In the genomic region with DNA sequence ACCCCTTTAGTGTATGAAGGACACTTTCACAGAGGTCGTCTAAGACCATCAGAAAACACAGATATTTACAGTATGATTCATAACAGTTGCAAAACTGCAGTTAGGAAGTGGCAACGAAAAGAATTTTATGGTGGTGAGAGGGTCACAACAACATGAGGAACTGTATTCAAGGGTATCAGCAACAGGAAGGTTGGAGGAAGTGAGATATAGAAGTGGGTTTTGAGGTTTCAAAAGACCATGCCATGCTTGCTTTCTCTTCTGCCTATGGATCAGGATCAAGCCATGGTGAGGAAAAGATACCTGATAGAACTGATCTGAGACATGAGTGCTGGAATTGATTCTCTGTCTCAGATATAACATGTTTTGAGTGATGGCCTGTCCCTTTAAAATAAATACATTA, we compare ENCODE assay signal across 18 mouse cellular contexts. TPM values are rescaled to one million over a fixed set of nuclear protein-coding genes. Genes with fewer than 3 reads are reported as not detected.
A peak's percentile ranks its signal among the peaks of the same experiment; 100 is the strongest.
DNase-seq lines count a peak whose midpoint lies in the region; ATAC-seq and TF ChIP-seq lines count a peak whose summit lies in the region.
"Had no signal": no experiment of that assay in that cellular context is flagged by ENCODE, and none has a peak within 500 bp of the region (broad histone marks: within the 10 kb centered on the region; RNA-seq: fewer than 3 reads in every experiment).

No protein-coding gene starts in this region.

- DNase-seq in lung, embryonic 14.5 days = peak; percentile 3
- no peak for DNase-seq in lung, adult 18-20 months
- DNase-seq in MEL-GATA-1-ER (ENCODE audit: extremely low read depth, low read depth) = peak; percentile 95
- DNase-seq in splenic B cell, adult 2 months (ENCODE audit: low read depth, low spot score) = peak; percentile 43
- DNase-seq in thymus, postnatal 25 days = no peak
- no peak for DNase-seq in retina, postnatal 1 day
- DNase-seq: thymus, adult 18-20 months had no signal

- H3K27ac ChIP-seq in lung, embryonic 14.5 days (ENCODE audit: low read depth) = no peak overlapping the region
- peak overlapping the region; percentile 79 for H3K27ac ChIP-seq in macrophage
- H3K27ac ChIP-seq: forebrain, embryonic 12.5 days; heart, embryonic 10.5 days; kidney, postnatal 0 days; midbrain, embryonic 12.5 days had no signal

- no peak for TF ChIP-seq CTCF in lung, embryonic 14.5 days (IDR thresholded peaks at IDR 0.05; ENCODE audit: low read depth)

- WGBS in lung, embryonic 14.5 days = 58% methylated on average over 2 of the region's 2 CpGs
- 0% methylated on average over 2 of the region's 2 CpGs for WGBS in macrophage (ENCODE audit: missing documents)

- H3K36me3 ChIP-seq in lung, embryonic 14.5 days (ENCODE audit: insufficient read depth) = no peaks in the 10 kb centered on the region
- H3K36me3 ChIP-seq in macrophage (ENCODE audit: inconsistent target) = no peaks in the 10 kb centered on the region
- H3K36me3 ChIP-seq in splenic B cell, adult 2 months (ENCODE audit: control insufficient read depth, insufficient read depth, low read length, poor library complexity, severe bottlenecking) = no peaks in the 10 kb centered on the region
- H3K36me3 ChIP-seq: forebrain, embryonic 12.5 days; heart, embryonic 10.5 days; midbrain, embryonic 12.5 days had no signal

- ATAC-seq in lung, embryonic 14.5 days (ENCODE audit: insufficient read depth) = no peak
- ATAC-seq: hindbrain, embryonic 16.5 days; intestine, postnatal 0 days had no signal

- peaks cover 15% of the 10 kb centered on the region; the same call in 1 of the 2 replicates for H3K79me2 ChIP-seq in macrophage (ENCODE audit: inconsistent target)

- no peaks in the 10 kb centered on the region for H3K4me1 ChIP-seq in lung, embryonic 14.5 days (ENCODE audit: insufficient read depth)
- H3K4me1 ChIP-seq: forebrain, embryonic 12.5 days; heart, embryonic 10.5 days; midbrain, embryonic 12.5 days had no signal

- no peak overlapping the region for H3K4me3 ChIP-seq in lung, embryonic 14.5 days (ENCODE audit: low read depth, low read length)
- no peak overlapping the region for H3K4me3 ChIP-seq in macrophage (ENCODE audit: inconsistent target)
- H3K4me3 ChIP-seq: forebrain, embryonic 12.5 days; heart, embryonic 10.5 days; midbrain, embryonic 12.5 days had no signal

- no peaks in the 10 kb centered on the region for H3K9me3 ChIP-seq in lung, embryonic 14.5 days (ENCODE audit: low read depth, low read length)
- H3K9me3 ChIP-seq: forebrain, embryonic 12.5 days; heart, embryonic 10.5 days; midbrain, embryonic 12.5 days had no signal

- H3K27me3 ChIP-seq in lung, embryonic 14.5 days (ENCODE audit: insufficient read depth, low read length) = no peaks in the 10 kb centered on the region
- no peaks in the 10 kb centered on the region for H3K27me3 ChIP-seq in splenic B cell, adult 2 months (ENCODE audit: control insufficient read depth, insufficient read depth, low read length, poor library complexity, severe bottlenecking)
- H3K27me3 ChIP-seq: forebrain, embryonic 12.5 days; midbrain, embryonic 12.5 days had no signal

- no peak overlapping the region for H3K4me2 ChIP-seq in lung, embryonic 14.5 days
- H3K4me2 ChIP-seq: forebrain, embryonic 12.5 days; midbrain, embryonic 12.5 days had no signal

- H3K9ac ChIP-seq in lung, embryonic 14.5 days = no peak overlapping the region
- H3K9ac ChIP-seq: forebrain, embryonic 12.5 days; midbrain, embryonic 12.5 days had no signal

RNA-seq across cellular contexts. Expression of a gene that starts 1.7 kb away (rescaled TPM):
- polyA plus RNA-seq in lung, embryonic 14.5 days (2014; fragmentation: Nextera tagmentation; extraction: Ambion mirVana) = not detected in 2 replicates
- total RNA-seq in macrophage (2018; cell fraction: chromatin; rRNA removed) = 10 to 100 TPM in 13 of 26 experiments, 1 to 10 TPM in 12, under 1 TPM in 1; 0.58 to 33.4 (median 10.3) TPM
- 10 to 100 TPM in 21 of 26 experiments, 1 to 10 TPM in 5; 6.1 to 31.3 (median 15.1) TPM for total RNA-seq in macrophage (2018; cell fraction: cytosol; rRNA removed)
- total RNA-seq in macrophage (2018; cell fraction: nucleus; rRNA removed) = 10 to 100 TPM in 22 of 26 experiments, 1 to 10 TPM in 4; 6.4 to 89.4 (median 20.0) TPM
- 21.3 to 30.2 TPM (median 28.7 TPM) in 3 replicates for polyA plus RNA-seq in macrophage (2018)
- polyA plus RNA-seq: forebrain, embryonic 12.5 days; frontal cortex, adult 2 months; heart, embryonic 10.5 days; hindbrain, embryonic 16.5 days; limb, embryonic 11.5 days; midbrain, embryonic 12.5 days; neural tube, embryonic 14.5 days; stomach, embryonic 14.5 days had no signal

RNA-seq across cellular contexts. Expression of a gene that starts 27.9 kb away (rescaled TPM):
- polyA plus RNA-seq in lung, embryonic 14.5 days (2014; fragmentation: Nextera tagmentation; extraction: Ambion mirVana) = 44.2 and 46.0 TPM in 2 replicates
- total RNA-seq in macrophage (2018; cell fraction: chromatin; rRNA removed) = 10 to 100 TPM in 11 of 26 experiments, 1 to 10 TPM in 15; 2.7 to 26.8 (median 9.0) TPM
- 10 to 100 TPM; 45.5 to 92.3 (median 68.9) TPM for total RNA-seq in macrophage (2018; cell fraction: cytosol; rRNA removed)
- 10 to 100 TPM in 24 of 26 experiments, 1 to 10 TPM in 2; 6.3 to 43.1 (median 17.2) TPM for total RNA-seq in macrophage (2018; cell fraction: nucleus; rRNA removed)
- polyA plus RNA-seq in macrophage (2018) = 32.5 to 106 TPM (median 78.4 TPM) in 3 replicates

RNA-seq across cellular contexts. Expression of a gene that starts 33.3 kb away (rescaled TPM):
- 7.3 and 7.9 TPM in 2 replicates for polyA plus RNA-seq in lung, embryonic 14.5 days (2014; fragmentation: Nextera tagmentation; extraction: Ambion mirVana)
- 10 to 100 TPM in 1 of 26 experiments, 1 to 10 TPM in 17, under 1 TPM in 3, not detected in 5; 0.62 to 18.7 (median 2.5) TPM for total RNA-seq in macrophage (2018; cell fraction: chromatin; rRNA removed)
- 1 to 10 TPM in 25 of 26 experiments, under 1 TPM in 1; 0.91 to 8.5 (median 5.4) TPM for total RNA-seq in macrophage (2018; cell fraction: cytosol; rRNA removed)
- total RNA-seq in macrophage (2018; cell fraction: nucleus; rRNA removed) = 10 to 100 TPM in 4 of 26 experiments, 1 to 10 TPM in 19, under 1 TPM in 3; 0.83 to 16.0 (median 3.0) TPM
- polyA plus RNA-seq in macrophage (2018) = 3.3 to 5.8 TPM (median 5.4 TPM) in 3 replicates

RNA-seq across cellular contexts. Expression of a gene that starts 36.5 kb away (rescaled TPM):
- polyA plus RNA-seq in lung, embryonic 14.5 days (2014; fragmentation: Nextera tagmentation; extraction: Ambion mirVana) = 5.5 and 6.6 TPM in 2 replicates
- 100 to 1,000 TPM in 18 of 26 experiments, 10 to 100 TPM in 8; 31.3 to 257 (median 130) TPM for total RNA-seq in macrophage (2018; cell fraction: chromatin; rRNA removed)
- 10 to 100 TPM; 14.8 to 38.3 (median 25.4) TPM for total RNA-seq in macrophage (2018; cell fraction: cytosol; rRNA removed)
- total RNA-seq in macrophage (2018; cell fraction: nucleus; rRNA removed) = 100 to 1,000 TPM in 11 of 26 experiments, 10 to 100 TPM in 15; 36.5 to 244 (median 93.9) TPM
- 25.8 to 46.6 TPM (median 43.8 TPM) in 3 replicates for polyA plus RNA-seq in macrophage (2018)

RNA-seq across cellular contexts. Expression of a gene that starts 40.1 kb away (rescaled TPM):
- 55.5 and 59.0 TPM in 2 replicates for polyA plus RNA-seq in lung, embryonic 14.5 days (2014; fragmentation: Nextera tagmentation; extraction: Ambion mirVana)
- total RNA-seq in macrophage (2018; cell fraction: chromatin; rRNA removed) = 10 to 100 TPM in 8 of 26 experiments, 1 to 10 TPM in 14, under 1 TPM in 3, not detected in 1; 0.41 to 21.5 (median 5.4) TPM
- 10 to 100 TPM; 10.8 to 19.2 (median 14.6) TPM for total RNA-seq in macrophage (2018; cell fraction: cytosol; rRNA removed)
- total RNA-seq in macrophage (2018; cell fraction: nucleus; rRNA removed) = 10 to 100 TPM in 20 of 26 experiments, 1 to 10 TPM in 6; 2.7 to 20.8 (median 13.3) TPM
- polyA plus RNA-seq in macrophage (2018) = 15.8 to 21.3 TPM (median 16.0 TPM) in 3 replicates

Comparison
In these comparisons a context has a peak if more than half of its experiments do, and no peak if none do; other contexts are left out.
1. DNase-seq: peak in lung, embryonic 14.5 days (single experiment), MEL-GATA-1-ER (single experiment) and splenic B cell, adult 2 months (single experiment); none in lung, adult 18-20 months (0 of 2), thymus, postnatal 25 days (single experiment) and retina, postnatal 1 day (single experiment).
2. RNA of a gene that starts 1.7 kb away (polyA plus RNA-seq): 21.3 to 30.2 TPM in macrophage; not detected in lung, embryonic 14.5 days; every median in the first group is over 10 times any median in the second.